Mouse (Mus musculus): Measurements from ENCODE around the gene Arhgap15. TPM values are rescaled to one million over a fixed set of nuclear protein-coding genes. Genes with fewer than 3 reads are reported as not detected.

Arhgap15 gene
- 0.88 and 1.3 TPM in 2 replicates for polyA plus RNA-seq (2014; fragmentation: Nextera tagmentation; extraction: Ambion mirVana)

- no peak within 1 kb of the TSS for H3K27ac ChIP-seq (ENCODE audit: low read length)
- ATAC-seq (ENCODE audit: insufficient number of reproducible peaks, insufficient read depth, low FRiP score, low read depth), result no peak
- 60% methylated on average over 5 of the region's 5 CpGs for WGBS
Observed at GRCm38 (mm10) chr2:43748287-43748983, at the start of gene Arhgap15. TSS of gene Arhgap15 (plus strand) at chr2:43748824.

GRCm38 (mm10) chr2:43712611-43713138 is 35.9 kb upstream of the Arhgap15 start:
- H3K27me3 ChIP-seq (ENCODE audit: control insufficient read depth, insufficient read depth, low read length), result no peaks in the 10 kb centered on the region
- no peak overlapping the region for H3K9ac ChIP-seq (replicated peaks; ENCODE audit: low read depth, low read length)
- H3K4me2 ChIP-seq (replicated peaks; ENCODE audit: low read depth, low read length), result no peak overlapping the region
- H3K4me1 ChIP-seq (ENCODE audit: control insufficient read depth, insufficient read depth, low read length), result no peaks in the 10 kb centered on the region
- no peak overlapping the region for H3K27ac ChIP-seq (ENCODE audit: low read length)
- no peaks in the 10 kb centered on the region for H3K36me3 ChIP-seq (ENCODE audit: control insufficient read depth, insufficient read depth, low read length)
- ATAC-seq (ENCODE audit: insufficient number of reproducible peaks, insufficient read depth, low FRiP score, low read depth), result no peak
- no peaks in the 10 kb centered on the region for H3K9me3 ChIP-seq (ENCODE audit: control insufficient read depth, low read depth, low read length)
- no peak overlapping the region for H3K4me3 ChIP-seq (ENCODE audit: low read depth, low read length)
- WGBS, result 91% methylated on average over 2 of the region's 2 CpGs

More at GRCm38 (mm10) chr2:43748287-43748983, at the start of gene Arhgap15:
- no peaks in the 10 kb centered on the region for H3K27me3 ChIP-seq (ENCODE audit: control insufficient read depth, insufficient read depth, low read length)
- no peak within 1 kb of the TSS for H3K4me2 ChIP-seq (replicated peaks; ENCODE audit: low read depth, low read length)
- no peaks in the 10 kb centered on the region for H3K9me3 ChIP-seq (ENCODE audit: control insufficient read depth, low read depth, low read length)
- H3K4me1 ChIP-seq (ENCODE audit: control insufficient read depth, insufficient read depth, low read length), result no peaks in the 10 kb centered on the region
- H3K9ac ChIP-seq (replicated peaks; ENCODE audit: low read depth, low read length), result no peak within 1 kb of the TSS
- no peak within 1 kb of the TSS for H3K4me3 ChIP-seq (ENCODE audit: low read depth, low read length)
- no peaks in the 10 kb centered on the region for H3K36me3 ChIP-seq (ENCODE audit: control insufficient read depth, insufficient read depth, low read length)

GRCm38 (mm10) chr2:43722446-43723103 is 26.0 kb upstream of the Arhgap15 start:
- H3K9ac ChIP-seq (replicated peaks; ENCODE audit: low read depth, low read length), result no peak overlapping the region
- WGBS, result 16% methylated on average over 14 of the region's 14 CpGs

GRCm38 (mm10) chr2:43723104-43723541 is 25.5 kb upstream of the Arhgap15 start:
- 60% methylated on average over 7 of the region's 7 CpGs for WGBS

More at GRCm38 (mm10) chr2:43722446-43723103, 26.0 kb upstream of the Arhgap15 start:
- H3K9me3 ChIP-seq (ENCODE audit: control insufficient read depth, low read depth, low read length), result no peaks in the 10 kb centered on the region
- H3K27me3 ChIP-seq (ENCODE audit: control insufficient read depth, insufficient read depth, low read length), result no peaks in the 10 kb centered on the region
- ATAC-seq (ENCODE audit: insufficient number of reproducible peaks, insufficient read depth, low FRiP score, low read depth), result peak; percentile 79; the same call in 1 of the 2 replicates
- H3K4me2 ChIP-seq (replicated peaks; ENCODE audit: low read depth, low read length), result peak overlapping the region; percentile 37
- no peak overlapping the region for H3K27ac ChIP-seq (ENCODE audit: low read length)
- H3K36me3 ChIP-seq (ENCODE audit: control insufficient read depth, insufficient read depth, low read length), result no peaks in the 10 kb centered on the region
- H3K4me1 ChIP-seq (ENCODE audit: control insufficient read depth, insufficient read depth, low read length), result no peaks in the 10 kb centered on the region
- H3K4me3 ChIP-seq (ENCODE audit: low read depth, low read length), result no peak overlapping the region

DNA sequence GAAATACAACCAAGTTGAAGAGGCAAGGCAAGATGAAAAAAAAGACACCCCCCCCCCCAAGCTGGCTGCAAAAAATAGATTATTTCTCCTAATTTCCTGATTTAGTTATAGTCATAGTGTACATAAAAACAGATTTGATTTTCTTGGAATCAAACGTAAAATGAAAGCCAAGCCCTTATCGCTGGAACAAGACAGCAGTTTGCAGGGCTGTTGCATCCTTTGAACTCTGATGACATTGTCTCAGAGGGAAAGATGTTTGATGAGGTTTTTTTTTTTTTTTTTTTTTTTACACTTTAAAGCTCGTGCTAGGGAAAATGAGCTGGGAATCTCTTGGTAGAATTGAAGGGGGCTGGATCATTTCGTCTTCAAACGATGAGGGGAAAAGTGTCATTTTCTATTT is 21.4 kb upstream of the Arhgap15 start:
- no peak overlapping the region for H3K4me3 ChIP-seq (ENCODE audit: low read depth, low read length)
- ATAC-seq (ENCODE audit: insufficient number of reproducible peaks, insufficient read depth, low FRiP score, low read depth), result no peak
- no peaks in the 10 kb centered on the region for H3K9me3 ChIP-seq (ENCODE audit: control insufficient read depth, low read depth, low read length)
- H3K4me1 ChIP-seq (ENCODE audit: control insufficient read depth, insufficient read depth, low read length), result no peaks in the 10 kb centered on the region
- H3K36me3 ChIP-seq (ENCODE audit: control insufficient read depth, insufficient read depth, low read length), result no peaks in the 10 kb centered on the region
- H3K27me3 ChIP-seq (ENCODE audit: control insufficient read depth, insufficient read depth, low read length), result no peaks in the 10 kb centered on the region
- 62% methylated on average over 5 of the region's 5 CpGs for WGBS
- no peak overlapping the region for H3K9ac ChIP-seq (replicated peaks; ENCODE audit: low read depth, low read length)
- no peak overlapping the region for H3K27ac ChIP-seq (ENCODE audit: low read length)
- H3K4me2 ChIP-seq (replicated peaks; ENCODE audit: low read depth, low read length), result no peak overlapping the region

More at GRCm38 (mm10) chr2:43723104-43723541, 25.5 kb upstream of the Arhgap15 start:
- Histone ChIP-seq H3K36me3 (ENCODE audit: control insufficient read depth, insufficient read depth, low read length) (no peaks in the 10 kb centered on the region), H3K4me2 (replicated peaks; ENCODE audit: low read depth, low read length) (peak overlapping the region; percentile 37), H3K4me1 (ENCODE audit: control insufficient read depth, insufficient read depth, low read length) (no peaks in the 10 kb centered on the region), H3K9ac (replicated peaks; ENCODE audit: low read depth, low read length) (no peak overlapping the region), H3K27me3 (ENCODE audit: control insufficient read depth, insufficient read depth, low read length) (no peaks in the 10 kb centered on the region), H3K27ac (ENCODE audit: low read length) (no peak overlapping the region), H3K4me3 (ENCODE audit: low read depth, low read length) (no peak overlapping the region), H3K9me3 (ENCODE audit: control insufficient read depth, low read depth, low read length) (no peaks in the 10 kb centered on the region)
- no peak for ATAC-seq (ENCODE audit: insufficient number of reproducible peaks, insufficient read depth, low FRiP score, low read depth)

GRCm38 (mm10) chr2:43727693-43728092 is 20.9 kb upstream of the Arhgap15 start:
- Histone ChIP-seq H3K36me3 (ENCODE audit: control insufficient read depth, insufficient read depth, low read length) (no peaks in the 10 kb centered on the region), H3K9ac (replicated peaks; ENCODE audit: low read depth, low read length) (no peak overlapping the region), H3K9me3 (ENCODE audit: control insufficient read depth, low read depth, low read length) (no peaks in the 10 kb centered on the region), H3K4me1 (ENCODE audit: control insufficient read depth, insufficient read depth, low read length) (no peaks in the 10 kb centered on the region), H3K27ac (ENCODE audit: low read length) (no peak overlapping the region), H3K27me3 (ENCODE audit: control insufficient read depth, insufficient read depth, low read length) (no peaks in the 10 kb centered on the region), H3K4me3 (ENCODE audit: low read depth, low read length) (no peak overlapping the region), H3K4me2 (replicated peaks; ENCODE audit: low read depth, low read length) (no peak overlapping the region)
- no peak for ATAC-seq (ENCODE audit: insufficient number of reproducible peaks, insufficient read depth, low FRiP score, low read depth)
- 69% methylated on average over 8 of the region's 8 CpGs for WGBS

- Histone ChIP-seq H3K4me3 (ENCODE audit: low read depth, low read length) (no peak overlapping the region), H3K9ac (replicated peaks; ENCODE audit: low read depth, low read length) (no peak overlapping the region), H3K4me2 (replicated peaks; ENCODE audit: low read depth, low read length) (no peak overlapping the region), H3K9me3 (ENCODE audit: control insufficient read depth, low read depth, low read length) (no peaks in the 10 kb centered on the region), H3K4me1 (ENCODE audit: control insufficient read depth, insufficient read depth, low read length) (no peaks in the 10 kb centered on the region), H3K27ac (ENCODE audit: low read length) (no peak overlapping the region), H3K27me3 (ENCODE audit: control insufficient read depth, insufficient read depth, low read length) (no peaks in the 10 kb centered on the region), H3K36me3 (ENCODE audit: control insufficient read depth, insufficient read depth, low read length) (no peaks in the 10 kb centered on the region)
- WGBS, result 92% methylated on average over 3 of the region's 3 CpGs
- no peak for ATAC-seq (ENCODE audit: insufficient number of reproducible peaks, insufficient read depth, low FRiP score, low read depth)
Observed at GRCm38 (mm10) chr2:43728831-43729230, 19.8 kb upstream of the Arhgap15 start.

DNA sequence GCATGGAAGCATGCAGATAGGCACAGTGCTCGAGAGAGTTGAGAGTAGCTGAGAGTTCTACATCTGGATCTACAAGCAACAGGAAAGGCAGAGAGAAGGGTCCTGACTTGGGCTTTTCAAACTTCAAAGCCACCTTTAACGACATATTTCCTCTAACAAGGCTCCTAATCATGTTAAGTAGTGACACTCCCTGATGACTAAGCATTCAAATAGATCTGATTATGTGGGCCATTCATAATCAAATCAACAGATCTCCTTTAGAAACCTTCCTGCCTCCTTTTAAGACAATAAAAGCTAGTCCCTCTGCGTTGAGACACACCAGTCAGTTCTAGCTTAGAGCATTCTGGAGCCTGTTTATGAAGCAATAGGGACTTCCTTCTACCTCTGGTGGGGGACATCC is 16.2 kb upstream of the Arhgap15 start:
- Histone ChIP-seq H3K27ac (ENCODE audit: low read length) (no peak overlapping the region), H3K4me2 (replicated peaks; ENCODE audit: low read depth, low read length) (no peak overlapping the region), H3K9me3 (ENCODE audit: control insufficient read depth, low read depth, low read length) (no peaks in the 10 kb centered on the region), H3K36me3 (ENCODE audit: control insufficient read depth, insufficient read depth, low read length) (no peaks in the 10 kb centered on the region), H3K4me1 (ENCODE audit: control insufficient read depth, insufficient read depth, low read length) (no peaks in the 10 kb centered on the region), H3K9ac (replicated peaks; ENCODE audit: low read depth, low read length) (no peak overlapping the region), H3K27me3 (ENCODE audit: control insufficient read depth, insufficient read depth, low read length) (no peaks in the 10 kb centered on the region), H3K4me3 (ENCODE audit: low read depth, low read length) (no peak overlapping the region)
- WGBS, result 54% methylated on average over 3 of the region's 3 CpGs
- ATAC-seq (ENCODE audit: insufficient number of reproducible peaks, insufficient read depth, low FRiP score, low read depth), result no peak
